Mouse (Mus musculus) liver, adult (tissue): ENCODE results near the gene Prkcsh.
A peak's percentile ranks its signal among the peaks of the same experiment; 100 is the strongest.

Experiments used
- GATA4 ChIP-seq: IDR thresholded peaks from 2 replicates; pipeline ENCODE4 v1.6.1; 2014; ENCODE audit warnings: mild to moderate bottlenecking, low read length; ENCODE audit not compliant: insufficient replicate concordance

Gene Prkcsh

GRCm38 (mm10) chr9:22002194-22003162 is at the start of gene Prkcsh, which contains the start of gene Ccdc151:
TSS of gene Prkcsh (plus strand) at chr9:22002806.
TSS of gene Ccdc151 (minus strand) at chr9:22002634.
- TF ChIP-seq GATA4: no peak

DNA sequence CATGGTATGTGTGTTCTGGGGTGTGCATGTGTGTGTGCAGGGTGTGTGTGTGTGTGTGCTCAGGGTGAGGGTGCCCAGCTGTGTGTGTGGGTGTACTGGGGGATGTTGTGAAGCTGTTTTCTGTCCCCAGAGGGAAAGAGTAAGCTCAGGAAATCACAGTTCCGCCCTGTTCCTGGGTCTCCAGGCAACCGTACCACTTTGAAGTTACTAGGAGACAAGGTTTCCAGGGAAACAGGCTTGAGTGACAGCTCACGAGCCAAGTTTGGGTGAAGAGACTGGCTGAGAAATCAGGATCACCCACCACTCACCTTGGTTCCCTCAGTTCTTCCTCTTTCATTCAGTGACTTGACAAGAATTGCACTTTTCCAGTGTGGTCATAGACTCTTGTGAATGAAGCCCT is 49.0 kb upstream of the Prkcsh start:
- no peak for TF ChIP-seq GATA4

GRCm38 (mm10) chr9:21954635-21955034 is 48.0 kb upstream of the Prkcsh start:
- no peak for TF ChIP-seq GATA4

GRCm38 (mm10) chr9:21955225-21955569 is 47.4 kb upstream of the Prkcsh start:
- no peak for TF ChIP-seq GATA4

DNA sequence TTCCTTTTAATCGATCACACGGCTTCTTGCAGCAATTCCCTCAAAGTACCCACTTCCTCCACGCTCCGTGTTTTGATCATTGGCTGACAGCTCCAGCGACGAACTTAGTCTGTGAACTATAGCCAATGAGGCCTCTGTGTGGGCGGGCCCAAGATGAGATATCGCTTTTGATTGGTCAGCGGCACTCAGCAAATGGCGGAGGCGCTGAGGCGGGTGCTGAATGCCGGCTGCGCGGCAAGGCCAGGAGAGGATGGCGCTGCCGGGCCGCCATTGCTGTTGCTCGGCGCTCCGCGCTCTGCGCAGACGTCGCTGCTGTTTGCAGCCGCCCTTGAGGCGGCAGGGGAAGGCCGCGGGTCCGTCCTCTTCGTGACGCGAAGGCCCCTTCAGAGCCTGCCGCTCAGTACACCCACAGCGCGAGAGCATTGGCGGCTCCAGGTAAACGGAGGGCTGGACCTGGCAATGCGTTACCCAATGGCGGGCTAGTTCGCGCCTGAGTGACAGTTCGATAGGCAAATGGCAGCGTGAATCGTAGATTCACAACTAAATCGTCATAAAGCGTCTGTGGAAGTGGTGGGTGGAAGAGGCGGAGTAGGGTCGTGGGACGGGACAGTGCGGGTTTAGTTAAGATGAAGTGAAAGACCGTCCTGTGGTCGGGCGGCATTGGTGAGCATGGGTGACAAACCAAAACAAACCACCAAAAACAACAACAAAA is 46.9 kb upstream of the Prkcsh start, which contains the start of gene Swsap1:
TSS of gene Swsap1 (plus strand) at position 186 of the 712 bp plus-strand sequence.
- TF ChIP-seq GATA4: no peak

GRCm38 (mm10) chr9:21958372-21958771 is 44.2 kb upstream of the Prkcsh start:
- no peak for TF ChIP-seq GATA4

DNA sequence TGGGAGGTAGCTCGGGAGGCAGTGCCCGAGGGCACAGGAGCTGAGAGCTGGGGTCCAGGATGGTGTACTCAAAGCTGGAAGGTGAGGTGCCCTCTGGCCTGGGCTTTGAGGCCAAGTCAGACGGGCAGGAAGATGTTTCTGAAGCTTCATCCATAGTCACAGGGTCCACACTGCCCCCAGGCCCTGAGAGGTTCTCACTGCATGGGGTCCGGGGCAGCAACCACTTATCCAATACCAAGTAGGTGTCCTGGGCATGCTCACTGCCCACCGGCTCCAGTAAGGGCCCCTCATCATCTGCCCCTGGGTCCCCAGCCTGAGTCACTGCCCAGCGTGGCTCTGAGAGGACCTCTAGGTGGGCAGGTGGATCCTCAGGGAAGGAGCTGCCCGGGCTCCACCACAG is 43.4 kb upstream of the Prkcsh start:
- no peak for TF ChIP-seq GATA4

GRCm38 (mm10) chr9:21960135-21960534 is 42.5 kb upstream of the Prkcsh start:
- no peak for TF ChIP-seq GATA4

DNA sequence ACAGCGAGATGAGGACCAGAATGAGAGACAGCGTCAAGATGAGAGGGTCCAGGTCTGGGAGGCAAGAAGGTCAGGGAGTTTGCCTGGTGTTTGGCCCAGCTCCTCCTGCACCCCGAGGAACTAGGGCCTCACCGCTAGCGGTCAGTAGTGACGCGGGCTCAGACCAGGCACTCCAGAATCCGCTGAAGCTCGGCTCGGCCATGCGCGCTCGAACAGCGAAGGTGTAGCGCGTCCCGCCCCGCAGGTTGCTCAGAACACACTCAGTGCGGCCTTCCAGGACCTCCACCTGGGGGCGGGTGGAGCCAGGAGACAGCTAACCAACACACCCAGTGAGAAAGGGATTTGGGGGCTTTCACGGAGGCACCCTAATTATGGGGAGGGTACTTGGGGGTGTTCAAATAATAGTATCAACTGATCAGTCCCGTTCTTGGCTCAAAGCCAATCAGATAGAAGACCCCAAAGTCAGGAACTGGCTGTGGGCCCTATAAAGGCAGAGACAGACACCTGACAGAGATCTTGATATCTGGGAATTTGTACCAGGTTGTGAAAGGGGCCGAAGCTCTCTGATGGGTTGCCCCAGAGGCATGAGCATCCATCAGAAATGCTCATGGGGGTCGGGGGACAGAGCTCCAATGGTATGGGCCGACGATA is 41.9 kb upstream of the Prkcsh start:
- TF ChIP-seq GATA4: no peak

- no peak for TF ChIP-seq GATA4
Observed at GRCm38 (mm10) chr9:21961366-21961980, 41.1 kb upstream of the Prkcsh start.

DNA sequence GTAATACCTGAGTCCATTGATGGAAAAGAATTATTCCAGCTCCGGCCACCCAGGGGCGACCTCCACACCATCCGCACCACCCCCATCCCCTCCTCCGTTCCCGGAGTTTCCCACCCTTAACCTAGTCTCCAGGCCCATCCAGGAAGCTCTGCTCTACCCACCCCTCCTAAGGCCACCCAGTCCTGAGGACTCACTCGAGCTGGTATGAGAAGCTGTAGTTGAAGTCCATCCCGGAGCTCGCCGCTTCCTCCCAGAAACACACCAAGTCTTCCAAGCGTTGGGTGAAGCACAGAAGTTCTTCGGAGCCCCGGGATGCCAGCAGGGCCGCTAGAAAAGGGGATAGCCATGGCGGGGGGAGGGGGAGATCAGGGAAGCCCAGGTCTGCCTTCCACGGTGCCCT is 40.6 kb upstream of the Prkcsh start:
- no peak for TF ChIP-seq GATA4

GRCm38 (mm10) chr9:21962416-21963059 is 40.1 kb upstream of the Prkcsh start:
- TF ChIP-seq GATA4: peak; percentile 52; the same call in 1 of the 2 replicates

GRCm38 (mm10) chr9:21963417-21963816 is 39.2 kb upstream of the Prkcsh start, which contains the start of gene Epor:
TSS of gene Epor (minus strand) at chr9:21963506.
- TF ChIP-seq GATA4: no peak; the same call in 1 of the 2 replicates

- TF ChIP-seq GATA4: no peak
Observed at GRCm38 (mm10) chr9:21968883-21969282, 33.7 kb upstream of the Prkcsh start.
